Mouse (Mus musculus): Measurements from ENCODE around the gene Slc26a6. TPM values are rescaled to one million over a fixed set of nuclear protein-coding genes. Genes with fewer than 3 reads are reported as not detected.

The Slc26a6 gene
- polyA plus RNA-seq, 1 experiment from 2014 or later: 13.5 TPM

GRCm38 (mm10) chr9:108953081-108953636 lies 100.1 kb downstream of the Slc26a6 start, which contains the start of gene Col7a1:
Gene Col7a1 (plus strand): TSS chr9:108953586.
- peaks cover 23% of the 10 kb centered on the region for H3K4me1 ChIP-seq (ENCODE audit: control insufficient read depth, insufficient read depth, low read length)
- ATAC-seq (ENCODE audit: insufficient number of reproducible peaks, low FRiP score, low TSS enrichment, low read depth) (no peak), DNase-seq (ENCODE audit: low spot score) (peak; percentile 32)
- H3K4me2 ChIP-seq (ENCODE audit: low read depth, severe bottlenecking): peak within 1 kb of the TSS; percentile 40
- peaks cover 6% of the 10 kb centered on the region; the same call in 1 of the 2 replicates for H3K36me3 ChIP-seq (ENCODE audit: control insufficient read depth, insufficient read depth, low read length)
- 11% methylated on average over 15 of the region's 15 CpGs for WGBS
- no peak within 1 kb of the TSS for H3K4me3 ChIP-seq (ENCODE audit: low read depth, low read length)
- H3K27me3 ChIP-seq (ENCODE audit: control insufficient read depth, insufficient read depth, low read length): peaks cover 14% of the 10 kb centered on the region
- H3K27ac ChIP-seq (replicated peaks; ENCODE audit: low read depth, low read length): no peak within 1 kb of the TSS
- H3K9me3 ChIP-seq (ENCODE audit: control insufficient read depth, low read length): no peaks in the 10 kb centered on the region
- peak within 1 kb of the TSS; percentile 47; the same call in 1 of the 2 replicates for H3K9ac ChIP-seq (ENCODE audit: low read length)

- WGBS: 95% methylated on average over 11 of the region's 11 CpGs
- no peaks in the 10 kb centered on the region for H3K9me3 ChIP-seq (ENCODE audit: control insufficient read depth, low read length)
- H3K4me3 ChIP-seq (ENCODE audit: low read depth, low read length): no peak overlapping the region
- no peaks in the 10 kb centered on the region for H3K36me3 ChIP-seq (ENCODE audit: control insufficient read depth, insufficient read depth, low read length)
- DNase-seq (ENCODE audit: low spot score) (no peak), ATAC-seq (ENCODE audit: insufficient number of reproducible peaks, low FRiP score, low TSS enrichment, low read depth) (no peak)
- peaks cover 14% of the 10 kb centered on the region for H3K27me3 ChIP-seq (ENCODE audit: control insufficient read depth, insufficient read depth, low read length)
- no peak overlapping the region for H3K27ac ChIP-seq (replicated peaks; ENCODE audit: low read depth, low read length)
- no peak overlapping the region for H3K9ac ChIP-seq (ENCODE audit: low read length)
- no peak overlapping the region for H3K4me2 ChIP-seq (ENCODE audit: low read depth, severe bottlenecking)
- peaks cover 5% of the 10 kb centered on the region; the same call in 1 of the 2 replicates for H3K4me1 ChIP-seq (ENCODE audit: control insufficient read depth, insufficient read depth, low read length)
These were observed 102.2 kb downstream of the Slc26a6 start for GRCm38 (mm10) chr9:108955241-108955640.

GRCm38 (mm10) chr9:108955846-108956245 lies 102.8 kb downstream of the Slc26a6 start:
- no peak for ATAC-seq (ENCODE audit: insufficient number of reproducible peaks, low FRiP score, low TSS enrichment, low read depth)
- Histone ChIP-seq H3K36me3 (ENCODE audit: control insufficient read depth, insufficient read depth, low read length) (no peaks in the 10 kb centered on the region), H3K9ac (ENCODE audit: low read length) (no peak overlapping the region), H3K4me1 (ENCODE audit: control insufficient read depth, insufficient read depth, low read length) (0 out of 2 replicates have a peak, but pooled peaks cover 3% of the 10 kb centered on the region), H3K27me3 (ENCODE audit: control insufficient read depth, insufficient read depth, low read length) (peaks cover 14% of the 10 kb centered on the region), H3K4me3 (ENCODE audit: low read depth, low read length) (no peak overlapping the region), H3K27ac (replicated peaks; ENCODE audit: low read depth, low read length) (no peak overlapping the region), H3K4me2 (ENCODE audit: low read depth, severe bottlenecking) (no peak overlapping the region), H3K9me3 (ENCODE audit: control insufficient read depth, low read length) (no peaks in the 10 kb centered on the region)
- DNase-seq (ENCODE audit: low spot score): no peak
- WGBS: 87% methylated on average over 11 of the region's 11 CpGs

Small RNA genes within 50 kb of the gene (microRNA-seq; reads per million reads assigned to microRNA genes)
- not detected for gene Gm23156

Other genes starting within 250 kb of the Slc26a6 start
- 45.0 and 49.8 TPM in 2 replicates for gene Arih2, start 203.9 kb upstream of the Slc26a6 start, polyA plus RNA-seq (2014; fragmentation: Nextera tagmentation; extraction: Ambion mirVana)
- 23.2 and 31.4 TPM in 2 replicates for gene Slc25a20, start 191.2 kb upstream of the Slc26a6 start, polyA plus RNA-seq (2014; fragmentation: Nextera tagmentation; extraction: Ambion mirVana)
- 32.5 and 35.2 TPM in 2 replicates for gene Prkar2a, start 164.0 kb upstream of the Slc26a6 start, polyA plus RNA-seq (2014; fragmentation: Nextera tagmentation; extraction: Ambion mirVana)
- gene Ip6k2, start 69.5 kb upstream of the Slc26a6 start, polyA plus RNA-seq (2014; fragmentation: Nextera tagmentation; extraction: Ambion mirVana): 129 and 136 TPM in 2 replicates
- gene Nckipsd, start 44.9 kb upstream of the Slc26a6 start, polyA plus RNA-seq (2014; fragmentation: Nextera tagmentation; extraction: Ambion mirVana): 13.9 and 15.7 TPM in 2 replicates
- 0.10 and 0.20 TPM in 2 replicates for gene Celsr3, start 27.0 kb upstream of the Slc26a6 start, polyA plus RNA-seq (2014; fragmentation: Nextera tagmentation; extraction: Ambion mirVana)
- not detected in 2 replicates for gene Tmem89, start 61.3 kb downstream of the Slc26a6 start, polyA plus RNA-seq (2014; fragmentation: Nextera tagmentation; extraction: Ambion mirVana)
- gene Uqcrc1, start 83.3 kb downstream of the Slc26a6 start, polyA plus RNA-seq (2014; fragmentation: Nextera tagmentation; extraction: Ambion mirVana): 463 and 485 TPM in 2 replicates
- gene Col7a1, start 100.3 kb downstream of the Slc26a6 start, polyA plus RNA-seq (2014; fragmentation: Nextera tagmentation; extraction: Ambion mirVana): 4.7 and 5.0 TPM in 2 replicates
- 0.21 TPM in 1 of 2 replicates, not detected in the other for gene Ucn2, start 132.7 kb downstream of the Slc26a6 start, polyA plus RNA-seq (2014; fragmentation: Nextera tagmentation; extraction: Ambion mirVana)
- 9.4 and 13.3 TPM in 2 replicates for gene Pfkfb4, start 138.5 kb downstream of the Slc26a6 start, polyA plus RNA-seq (2014; fragmentation: Nextera tagmentation; extraction: Ambion mirVana)
- gene Shisa5, start 185.3 kb downstream of the Slc26a6 start, polyA plus RNA-seq (2014; fragmentation: Nextera tagmentation; extraction: Ambion mirVana): 38.9 and 43.3 TPM in 2 replicates
- gene Trex1, start 206.5 kb downstream of the Slc26a6 start, polyA plus RNA-seq (2014; fragmentation: Nextera tagmentation; extraction: Ambion mirVana): 5.5 and 8.2 TPM in 2 replicates
- gene Atrip, start 220.8 kb downstream of the Slc26a6 start, polyA plus RNA-seq (2014; fragmentation: Nextera tagmentation; extraction: Ambion mirVana): 28.4 and 30.6 TPM in 2 replicates
- 13.9 and 14.9 TPM in 2 replicates for gene Ccdc51, start 229.2 kb downstream of the Slc26a6 start, polyA plus RNA-seq (2014; fragmentation: Nextera tagmentation; extraction: Ambion mirVana)
- gene Tma7, start 229.3 kb downstream of the Slc26a6 start, polyA plus RNA-seq (2014; fragmentation: Nextera tagmentation; extraction: Ambion mirVana): 864 and 871 TPM in 2 replicates
- gene Plxnb1, start 242.1 kb downstream of the Slc26a6 start, polyA plus RNA-seq (2014; fragmentation: Nextera tagmentation; extraction: Ambion mirVana): 13.7 and 15.2 TPM in 2 replicates